ENCODE assay signal across 19 mouse cellular contexts in the genomic region with DNA sequence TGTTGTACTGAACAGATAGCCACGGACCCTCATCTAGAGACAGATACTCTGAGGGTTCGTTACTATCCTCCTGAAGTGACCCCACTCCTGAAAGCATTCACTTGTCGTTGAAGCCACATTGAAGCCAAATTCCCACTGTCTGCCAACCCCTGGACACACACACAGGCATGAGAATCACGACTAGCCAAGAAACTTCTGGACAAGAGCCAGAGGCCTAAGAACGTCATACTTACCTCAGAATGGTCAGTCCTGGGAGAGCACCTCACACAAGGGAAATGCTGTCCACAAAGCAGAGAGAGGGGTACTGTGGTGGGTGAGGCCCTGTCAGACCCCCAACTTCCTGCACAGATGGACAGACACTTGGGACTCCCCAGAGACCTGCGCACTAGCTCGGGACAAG. TPM values are rescaled to one million over a fixed set of nuclear protein-coding genes. Genes with fewer than 3 reads are reported as not detected.
DNase-seq lines count a peak whose midpoint lies in the region; ATAC-seq and TF ChIP-seq lines count a peak whose summit lies in the region.
"Had no signal": no experiment of that assay in that cellular context is flagged by ENCODE, and none has a peak within 500 bp of the region (broad histone marks: within the 10 kb centered on the region; RNA-seq: fewer than 3 reads in every experiment).

No protein-coding gene starts in this region.

- dilution Hi-C loops in CH12.LX (cut with MboI; ENCODE audit: extremely low pct_ligation_motif_present, extremely low pct_unique_long_range_greater_than_20kb, low sequenced_read_pairs), result no loop called here

- peaks cover 93% of the 10 kb centered on the region for H3K79me2 ChIP-seq in CH12.LX (replicated peaks; ENCODE audit: control insufficient read depth, extremely low read depth, insufficient read depth, poor library complexity, severe bottlenecking)

- no peaks in the 10 kb centered on the region for H3K9me3 ChIP-seq in CH12.LX (replicated peaks; ENCODE audit: low read length)
- no peaks in the 10 kb centered on the region for H3K9me3 ChIP-seq in intestine, postnatal 0 days (ENCODE audit: control insufficient read depth)
- H3K9me3 ChIP-seq: embryonic facial prominence, embryonic 15.5 days; forebrain, embryonic 15.5 days; heart, embryonic 13.5 days; hindbrain, embryonic 15.5 days; neural tube, embryonic 12.5 days had no signal

- TF ChIP-seq CTCF in kidney, adult 2 months (conservative IDR thresholded peaks at IDR 0.05; ENCODE audit: insufficient read depth, insufficient read length, low read depth, low read length), result no peak
- no peak for TF ChIP-seq CTCF in CH12.LX (conservative IDR thresholded peaks at IDR 0.05 in 1 of 2, IDR thresholded peaks at IDR 0.05 in 1 of 2; ENCODE audit: low read depth in 2 of 2, low read length in 2 of 2)
- no peak for TF ChIP-seq CTCF in intestine, postnatal 0 days (IDR thresholded peaks at IDR 0.05; ENCODE audit: low read depth)

- no peak overlapping the region for H3K27ac ChIP-seq in kidney, adult 2 months (ENCODE audit: insufficient read depth, low read depth, low read length)
- peak overlapping the region; percentile 55 for H3K27ac ChIP-seq in CH12.LX (ENCODE audit: insufficient read depth, low read depth)
- 0 out of 2 replicates have a peak overlapping the region, but pooled peaks have one; percentile 94 for H3K27ac ChIP-seq in intestine, postnatal 0 days (ENCODE audit: low read depth, low read length)
- H3K27ac ChIP-seq: embryonic facial prominence, embryonic 15.5 days; forebrain, embryonic 15.5 days; heart, embryonic 13.5 days; hindbrain, embryonic 15.5 days; layer of hippocampus, adult 2 months; neural tube, embryonic 12.5 days had no signal

- H3K27me3 ChIP-seq in kidney, adult 2 months (replicated peaks; ENCODE audit: control insufficient read depth, insufficient read depth, low read length), result no peaks in the 10 kb centered on the region
- no peaks in the 10 kb centered on the region for H3K27me3 ChIP-seq in CH12.LX (replicated peaks)
- H3K27me3 ChIP-seq in intestine, postnatal 0 days (replicated peaks; ENCODE audit: control insufficient read depth, insufficient read depth, low read length), result no peaks in the 10 kb centered on the region
- H3K27me3 ChIP-seq: embryonic facial prominence, embryonic 15.5 days; forebrain, embryonic 15.5 days; heart, embryonic 13.5 days; hindbrain, embryonic 15.5 days; neural tube, embryonic 12.5 days had no signal

- H3K4me2 ChIP-seq in CH12.LX (ENCODE audit: insufficient read depth, low read depth, poor library complexity, severe bottlenecking), result no peak overlapping the region
- no peak overlapping the region for H3K4me2 ChIP-seq in intestine, postnatal 0 days (replicated peaks; ENCODE audit: low read depth)
- H3K4me2 ChIP-seq: embryonic facial prominence, embryonic 15.5 days; forebrain, embryonic 15.5 days; heart, embryonic 13.5 days; hindbrain, embryonic 15.5 days; neural tube, embryonic 12.5 days had no signal

- H3K9ac ChIP-seq in CH12.LX (ENCODE audit: insufficient read depth, low read depth), result no peak overlapping the region
- H3K9ac ChIP-seq in intestine, postnatal 0 days (ENCODE audit: low read depth, low read length), result no peak overlapping the region
- H3K9ac ChIP-seq: embryonic facial prominence, embryonic 15.5 days; forebrain, embryonic 15.5 days; hindbrain, embryonic 15.5 days had no signal

- in situ Hi-C loops in CH12.LX (cut with MboI; ENCODE audit: low pct_ligation_motif_present, low pct_unique_long_range_greater_than_20kb, low sequenced_read_pairs), result no loop called here

- ATAC-seq in intestine, postnatal 0 days, result no peak
- ATAC-seq: forebrain, embryonic 15.5 days had no signal

- 67% methylated on average over 7 of the region's 7 CpGs for WGBS in kidney, adult 2 months
- WGBS in intestine, postnatal 0 days, result 63% methylated on average over 7 of the region's 7 CpGs

- TF ChIP-seq EP300 in CH12.LX (IDR thresholded peaks at IDR 0.05; ENCODE audit: low read length), result no peak

- no peak overlapping the region for H3K4me3 ChIP-seq in kidney, adult 2 months (ENCODE audit: insufficient read depth, low read depth, low read length)
- H3K4me3 ChIP-seq in CH12.LX (replicated peaks in 1 of 3; ENCODE audit: low read depth in 2 of 3, low read length in 2 of 3, poor library complexity in 1 of 3), result no peak overlapping the region
- no peak overlapping the region for H3K4me3 ChIP-seq in intestine, postnatal 0 days (ENCODE audit: low read depth, low read length)
- H3K4me3 ChIP-seq: embryonic facial prominence, embryonic 15.5 days; forebrain, embryonic 15.5 days; heart, embryonic 13.5 days; hindbrain, embryonic 15.5 days; layer of hippocampus, adult 2 months; neural tube, embryonic 12.5 days had no signal

- no peaks in the 10 kb centered on the region for H3K4me1 ChIP-seq in kidney, adult 2 months (ENCODE audit: control insufficient read depth, insufficient read depth, low read length)
- peaks cover 21 to 76% of the 10 kb centered on the region in 2 experiments for H3K4me1 ChIP-seq in CH12.LX (ENCODE audit: control insufficient read depth in 1 of 2, insufficient read depth in 2 of 2)
- peaks cover 16% of the 10 kb centered on the region for H3K4me1 ChIP-seq in intestine, postnatal 0 days (replicated peaks; ENCODE audit: control insufficient read depth, insufficient read depth, low read length)

- no peak for TF ChIP-seq RAD21 in CH12.LX (IDR thresholded peaks at IDR 0.05; ENCODE audit: low read depth, low read length)

- H3K36me3 ChIP-seq in kidney, adult 2 months (ENCODE audit: control insufficient read depth, insufficient read depth, low read length), result no peaks in the 10 kb centered on the region
- peaks cover 74 to 91% of the 10 kb centered on the region in 2 experiments for H3K36me3 ChIP-seq in CH12.LX (replicated peaks in 1 of 2; ENCODE audit: control insufficient read depth in 1 of 2, insufficient read depth in 1 of 2, low read length in 1 of 2)
- H3K36me3 ChIP-seq in intestine, postnatal 0 days (ENCODE audit: control insufficient read depth, insufficient read depth), result no peaks in the 10 kb centered on the region; the same call in 1 of the 2 replicates
- H3K36me3 ChIP-seq: forebrain, embryonic 15.5 days; hindbrain, embryonic 15.5 days; neural tube, embryonic 12.5 days had no signal

- peak; percentile 54 for DNase-seq in adrenal gland, postnatal 14 days
- no peak for DNase-seq in adrenal gland, postnatal 4 days (ENCODE audit: low spot score in 2 of 2)
- peak; percentile 46 for DNase-seq in kidney, adult 2 months
- no peak for DNase-seq in kidney, adult 11 months
- no peak for DNase-seq in CH12.LX (ENCODE audit: extremely low read depth)
- DNase-seq in spleen, postnatal 36 days (ENCODE audit: low spot score in 2 of 2), result no peak
- no peak for DNase-seq in ovary, adult 18-20 months (ENCODE audit: low spot score)
- DNase-seq: retina, postnatal 1 day had no signal

- no peak for TF ChIP-seq POLR2A in kidney, adult 2 months (IDR thresholded peaks at IDR 0.05; ENCODE audit: low read depth, low read length)
- no peak for TF ChIP-seq POLR2A in CH12.LX (IDR thresholded peaks at IDR 0.05; ENCODE audit: low read depth, low read length)

TF ChIP-seq in CH12.LX, 34 proteins besides CTCF, POLR2A, EP300 and RAD21:
- TF ChIP-seq POLR2AphosphoS2 (IDR thresholded peaks at IDR 0.05; ENCODE audit: low read depth, low read length), result no peak
- no peak for TF ChIP-seq SIN3A (IDR thresholded peaks at IDR 0.05; ENCODE audit: low read length)
- TF ChIP-seq USF2 (conservative IDR thresholded peaks at IDR 0.05; ENCODE audit: low read depth, low read length), result no peak
- no peak for TF ChIP-seq CHD1 (IDR thresholded peaks at IDR 0.05; ENCODE audit: low read depth, low read length)
- TF ChIP-seq ZMIZ1 (IDR thresholded peaks at IDR 0.05; ENCODE audit: low read depth, low read length), result no peak
- no peak for TF ChIP-seq NRF1 (IDR thresholded peaks at IDR 0.05; ENCODE audit: low read depth, low read length)
- no peak for TF ChIP-seq HCFC1 (IDR thresholded peaks at IDR 0.05; ENCODE audit: low read depth, low read length)
- TF ChIP-seq USF1 (IDR thresholded peaks at IDR 0.05; ENCODE audit: low read depth, low read length), result no peak
- TF ChIP-seq ETS1 (conservative IDR thresholded peaks at IDR 0.05; ENCODE audit: low read depth, low read length), result no peak
- TF ChIP-seq JUND (conservative IDR thresholded peaks at IDR 0.05; ENCODE audit: low read depth, low read length), result no peak
- TF ChIP-seq MAFK (IDR thresholded peaks at IDR 0.05; ENCODE audit: insufficient replicate concordance, low read length), result no peak
- TF ChIP-seq IRF4 (IDR thresholded peaks at IDR 0.05; ENCODE audit: low read depth, low read length), result no peak
- TF ChIP-seq ZKSCAN1 (IDR thresholded peaks at IDR 0.05; ENCODE audit: borderline replicate concordance, low read depth, low read length), result no peak
- no peak for TF ChIP-seq GABPA (IDR thresholded peaks at IDR 0.05; ENCODE audit: insufficient replicate concordance, low read depth, low read length)
- TF ChIP-seq NELFE (IDR thresholded peaks at IDR 0.05; ENCODE audit: low read depth, low read length), result no peak
TF ChIP-seq in CH12.LX: peak in this region for 0.

RNA-seq across cellular contexts. Expression of gene Slc7a5, which starts 11.6 kb away (rescaled TPM):
- total RNA-seq in adrenal gland, postnatal 14 days (2021), result 41.4 and 46.8 TPM in 2 replicates
- total RNA-seq in adrenal gland, postnatal 4 days (2021), result 10 to 100 TPM; 56.2 to 59.0 TPM
- polyA plus RNA-seq in kidney, adult 2 months (2012; rRNA removed), result 4.3 and 4.6 TPM in 2 replicates
- 156 and 207 TPM in 2 replicates for total RNA-seq in CH12.LX (2012; rRNA removed)
- 110 and 119 TPM in 2 replicates for total RNA-seq in CH12.LX (2014; rRNA removed)
- polyA plus RNA-seq in CH12.LX (2012; ENCODE audit: insufficient read length, low read depth), result 235 and 291 TPM in 2 replicates
- polyA plus RNA-seq in intestine, postnatal 0 days (2015; fragmentation: Nextera tagmentation; extraction: Ambion mirVana), result 4.7 and 6.1 TPM in 2 replicates

RNA-seq across cellular contexts. Expression of gene Car5a, which starts 48.8 kb away (rescaled TPM):
- 0.30 and 6.4 TPM in 2 replicates for total RNA-seq in adrenal gland, postnatal 14 days (2021)
- under 1 TPM in 1 of 2 experiments, not detected in 1; 0.76 TPM for total RNA-seq in adrenal gland, postnatal 4 days (2021)
- polyA plus RNA-seq in kidney, adult 2 months (2012; rRNA removed), result 13.4 and 17.9 TPM in 2 replicates
- 3.1 and 9.7 TPM in 2 replicates for total RNA-seq in CH12.LX (2012; rRNA removed)
- not detected in 2 replicates for total RNA-seq in CH12.LX (2014; rRNA removed)
- 0.90 and 1.6 TPM in 2 replicates for polyA plus RNA-seq in CH12.LX (2012; ENCODE audit: insufficient read length, low read depth)
- polyA plus RNA-seq in intestine, postnatal 0 days (2015; fragmentation: Nextera tagmentation; extraction: Ambion mirVana), result 10.1 and 11.1 TPM in 2 replicates
- total RNA-seq: common myeloid progenitor, adult 5-6 weeks; gastrocnemius, adult 8-10 months; layer of hippocampus, adult 2 months; megakaryocyte-erythroid progenitor cell, adult 5-6 weeks had no signal
- polyA plus RNA-seq: lung, embryonic 16.5 days had no signal

RNA-seq across cellular contexts. Expression of gene Banp, which starts 53.6 kb away (rescaled TPM):
- 30.4 and 31.2 TPM in 2 replicates for total RNA-seq in adrenal gland, postnatal 14 days (2021)
- 10 to 100 TPM; 14.0 to 15.7 TPM for total RNA-seq in adrenal gland, postnatal 4 days (2021)
- 35.7 and 44.9 TPM in 2 replicates for polyA plus RNA-seq in kidney, adult 2 months (2012; rRNA removed)
- total RNA-seq in CH12.LX (2012; rRNA removed), result 29.1 and 34.2 TPM in 2 replicates
- 20.9 and 25.7 TPM in 2 replicates for total RNA-seq in CH12.LX (2014; rRNA removed)
- 13.2 and 14.9 TPM in 2 replicates for polyA plus RNA-seq in CH12.LX (2012; ENCODE audit: insufficient read length, low read depth)
- 9.4 and 9.5 TPM in 2 replicates for polyA plus RNA-seq in intestine, postnatal 0 days (2015; fragmentation: Nextera tagmentation; extraction: Ambion mirVana)

Comparison
In these comparisons a context has a peak if more than half of its experiments do, and no peak if none do; other contexts are left out.
1. DNase-seq: peak in adrenal gland, postnatal 14 days (single experiment) and kidney, adult 2 months (single experiment); none in adrenal gland, postnatal 4 days (0 of 2), kidney, adult 11 months (single experiment), CH12.LX (single experiment), spleen, postnatal 36 days (0 of 2) and ovary, adult 18-20 months (single experiment).